In the genomic region with DNA sequence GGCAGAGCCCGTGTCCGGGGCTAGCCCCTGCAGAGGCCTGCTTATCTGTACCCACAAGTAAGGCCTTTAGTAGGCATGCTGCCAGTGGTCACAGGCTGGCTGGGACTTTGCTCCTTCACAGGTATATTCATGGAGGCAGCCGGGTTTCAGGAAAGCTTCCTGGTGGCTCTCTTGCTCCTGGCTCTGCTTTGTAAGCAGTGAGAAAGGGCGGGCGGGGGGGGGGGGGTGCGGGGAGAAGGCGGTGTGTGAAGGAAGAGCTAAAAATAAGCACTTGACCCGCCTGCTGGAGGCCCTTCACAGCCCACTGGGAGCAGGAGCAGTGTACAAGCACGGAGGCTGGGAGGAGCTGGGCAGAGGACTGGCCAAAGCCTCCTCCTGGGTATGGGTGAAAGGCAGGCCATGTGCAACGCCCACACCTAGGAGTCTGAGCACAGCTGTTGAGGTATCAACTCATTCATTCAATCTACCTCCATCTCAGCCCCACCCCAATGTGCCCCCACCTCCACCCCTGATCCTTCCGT, we compare ENCODE assay signal across 8 mouse cellular contexts. TPM values are rescaled to one million over a fixed set of nuclear protein-coding genes. Genes with fewer than 3 reads are reported as not detected.
DNase-seq lines count a peak whose midpoint lies in the region; TF ChIP-seq lines count a peak whose summit lies in the region.

No protein-coding gene starts in this region.

- H3K27me3 ChIP-seq in heart, adult 2 months (ENCODE audit: control insufficient read depth, insufficient read depth, low read length): peaks cover 2% of the 10 kb centered on the region; the same call in 1 of the 2 replicates

- H3K79me2 ChIP-seq in heart, adult 2 months (replicated peaks; ENCODE audit: control insufficient read depth, insufficient read depth, low read length): no peaks in the 10 kb centered on the region

- H3K9ac ChIP-seq in heart, adult 2 months (ENCODE audit: low read depth, low read length): no peak overlapping the region

- TF ChIP-seq CTCF in left cerebral cortex, adult 2 months (IDR thresholded peaks at IDR 0.05): no peak
- TF ChIP-seq CTCF in heart, adult 2 months (IDR thresholded peaks at IDR 0.05): no peak
- no peak for TF ChIP-seq CTCF in olfactory bulb, adult 2 months (IDR thresholded peaks at IDR 0.05; ENCODE audit: insufficient read depth, low read depth, low read length)

- WGBS in heart, adult 2 months: 14% methylated on average over 10 of the region's 11 CpGs
- 31% methylated on average over 11 of the region's 11 CpGs for WGBS in olfactory bulb, adult 2 months

- TF ChIP-seq EP300 in heart, adult 2 months (IDR thresholded peaks at IDR 0.05; ENCODE audit: insufficient read depth, low read depth, low read length): no peak

- H3K4me1 ChIP-seq in heart, adult 2 months (ENCODE audit: control insufficient read depth, insufficient read depth, low read length): peaks cover 1% of the 10 kb centered on the region; the same call in 1 of the 2 replicates
- peaks cover 57% of the 10 kb centered on the region for H3K4me1 ChIP-seq in olfactory bulb, adult 2 months (ENCODE audit: control insufficient read depth, insufficient read depth, low read length)

- intact Hi-C loops in left cerebral cortex, adult 2 months (cut with DNase I): no loop called here
- intact Hi-C loops in heart, adult 2 months (cut with DNase I): no loop called here

- no peak overlapping the region for H3K4me3 ChIP-seq in left cerebral cortex, adult 2 months
- no peak overlapping the region for H3K4me3 ChIP-seq in heart, adult 2 months
- H3K4me3 ChIP-seq in olfactory bulb, adult 2 months (ENCODE audit: insufficient read depth, low read depth, low read length): no peak overlapping the region

- H3K36me3 ChIP-seq in heart, adult 2 months (ENCODE audit: control insufficient read depth, insufficient read depth, low read length): no peaks in the 10 kb centered on the region

- no peak for TF ChIP-seq POLR2A in heart, adult 2 months (IDR thresholded peaks at IDR 0.05; ENCODE audit: insufficient read depth, low read depth, low read length)
- TF ChIP-seq POLR2A in olfactory bulb, adult 2 months (IDR thresholded peaks at IDR 0.05; ENCODE audit: insufficient read depth, low read depth, low read length): no peak

- no peak for DNase-seq in left cerebral cortex, adult 2 months (ENCODE audit: extremely low spot score in 1 of 2, low spot score in 2 of 2)
- no peak for DNase-seq in left cerebral cortex, adult 11 months (ENCODE audit: low spot score)
- DNase-seq in heart, adult 2 months: peak; percentile 36 to 66
- peak; percentile 84 for DNase-seq in kidney, postnatal 14 days
- no peak for DNase-seq in urinary bladder, adult 2 months (ENCODE audit: low spot score)
- DNase-seq in embryo, embryonic 9.5 days (ENCODE audit: extremely low spot score): no peak
- DNase-seq in urinary bladder, adult 18-20 months (ENCODE audit: low spot score in 2 of 2): no peak

- peak overlapping the region; percentile 71 for H3K27ac ChIP-seq in left cerebral cortex, adult 2 months
- no peak overlapping the region; the same call in 1 of the 2 replicates for H3K27ac ChIP-seq in heart, adult 2 months
- 0 out of 2 replicates have a peak overlapping the region, but pooled peaks have one; percentile 40 for H3K27ac ChIP-seq in olfactory bulb, adult 2 months (ENCODE audit: insufficient read depth, low read depth, low read length)

RNA-seq across cellular contexts. Expression of a gene that starts 25.5 kb away (rescaled TPM):
- 10 to 100 TPM; 31.0 to 31.8 TPM for total RNA-seq in left cerebral cortex, adult 2 months (2021)
- 10 to 100 TPM; 37.6 to 39.3 TPM for total RNA-seq in heart, adult 2 months (2021)
- 58.0 and 92.7 TPM in 2 replicates for polyA plus RNA-seq in heart, adult 2 months (2012; rRNA removed)
- polyA plus RNA-seq in olfactory bulb, adult 2 months (2012; ENCODE audit: insufficient read depth, insufficient read length, low replicate concordance, missing spikeins): not detected in 2 replicates
- 58.4 and 64.1 TPM in 2 replicates for polyA plus RNA-seq in urinary bladder, adult 2 months (2012; rRNA removed)

RNA-seq across cellular contexts. Expression of a gene that starts 36.8 kb away (rescaled TPM):
- 100 to 1,000 TPM; 107 to 108 TPM for total RNA-seq in left cerebral cortex, adult 2 months (2021)
- total RNA-seq in heart, adult 2 months (2021): 10 to 100 TPM; 79.3 to 86.7 TPM
- 114 and 126 TPM in 2 replicates for polyA plus RNA-seq in heart, adult 2 months (2012; rRNA removed)
- polyA plus RNA-seq in olfactory bulb, adult 2 months (2012; ENCODE audit: insufficient read depth, insufficient read length, low replicate concordance, missing spikeins): not detected in 2 replicates
- polyA plus RNA-seq in urinary bladder, adult 2 months (2012; rRNA removed): 54.6 and 60.6 TPM in 2 replicates

RNA-seq across cellular contexts. Expression of a gene that starts 39.7 kb away (rescaled TPM):
- total RNA-seq in left cerebral cortex, adult 2 months (2021): not detected
- not detected for total RNA-seq in heart, adult 2 months (2021)
- polyA plus RNA-seq in heart, adult 2 months (2012; rRNA removed): 0.59 TPM in 1 of 2 replicates, not detected in the other
- polyA plus RNA-seq in olfactory bulb, adult 2 months (2012; ENCODE audit: insufficient read depth, insufficient read length, low replicate concordance, missing spikeins): not detected in 2 replicates
- 5.6 and 6.2 TPM in 2 replicates for polyA plus RNA-seq in urinary bladder, adult 2 months (2012; rRNA removed)

Comparison
In these comparisons a context has a peak if more than half of its experiments do, and no peak if none do; other contexts are left out.
1. DNase-seq: peak in heart, adult 2 months (2 of 2) and kidney, postnatal 14 days (single experiment); none in left cerebral cortex, adult 2 months (0 of 2), left cerebral cortex, adult 11 months (single experiment), urinary bladder, adult 2 months (single experiment), embryo, embryonic 9.5 days (single experiment) and urinary bladder, adult 18-20 months (0 of 2).
2. RNA of a gene that starts 25.5 kb away (polyA plus RNA-seq): 58.4 to 64.1 TPM in urinary bladder, adult 2 months and 58.0 to 92.7 TPM in heart, adult 2 months; not detected in olfactory bulb, adult 2 months; every median in the first group is over 10 times any median in the second.